In the genomic region with DNA sequence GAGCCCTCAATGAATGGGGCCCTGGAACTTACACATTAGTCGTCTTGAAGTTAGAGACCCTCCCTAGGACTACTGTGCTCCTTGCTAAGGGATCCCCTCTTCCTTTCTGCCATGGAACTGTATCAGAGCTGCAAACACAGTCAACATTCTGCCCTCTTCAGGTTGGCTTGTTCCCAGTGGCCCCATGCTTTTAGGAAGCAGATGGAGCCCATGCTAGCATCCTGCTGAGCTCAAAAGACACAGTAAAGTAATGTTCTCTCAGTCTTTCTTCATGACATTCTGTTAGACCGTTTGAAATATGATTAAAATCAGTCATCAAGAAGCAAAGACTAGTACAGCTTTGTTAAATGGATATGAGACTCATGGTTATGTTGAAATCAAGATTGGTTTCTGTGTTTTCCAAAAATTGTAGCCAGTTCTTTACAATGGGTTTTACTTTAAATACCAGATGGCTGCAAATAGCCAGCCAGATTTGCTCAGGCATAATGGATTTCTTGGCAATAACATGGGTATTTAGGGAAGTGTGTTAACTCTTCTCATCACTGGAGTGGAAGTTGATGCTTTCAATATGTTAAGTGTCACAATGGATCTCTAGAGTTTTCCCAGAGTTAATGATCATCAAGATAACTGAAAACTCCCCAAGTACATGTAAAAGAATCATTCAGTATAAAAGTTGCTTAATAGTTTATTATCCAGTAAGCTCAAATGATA, we compare ENCODE assay signal across 18 mouse cellular contexts. TPM values are rescaled to one million over a fixed set of nuclear protein-coding genes. Genes with fewer than 3 reads are reported as not detected.
A peak's percentile ranks its signal among the peaks of the same experiment; 100 is the strongest.
DNase-seq lines count a peak whose midpoint lies in the region; ATAC-seq and TF ChIP-seq lines count a peak whose summit lies in the region.
"Had no signal": no experiment of that assay in that cellular context is flagged by ENCODE, and none has a peak within 500 bp of the region (broad histone marks: within the 10 kb centered on the region; RNA-seq: fewer than 3 reads in every experiment).

No protein-coding gene starts in this region.

- 63% methylated on average over 2 of the region's 2 CpGs for WGBS in hindbrain, embryonic 14.5 days
- 62% methylated on average over 2 of the region's 2 CpGs for WGBS in hindbrain, embryonic 10.5 days
- WGBS in lung, postnatal 0 days = 47% methylated on average over 2 of the region's 2 CpGs
- 4% methylated on average over 2 of the region's 2 CpGs for WGBS in cerebellum, adult 2 months
- WGBS in stomach, embryonic 15.5 days = 47% methylated on average over 2 of the region's 2 CpGs
- 59% methylated on average over 2 of the region's 2 CpGs for WGBS in intestine, embryonic 16.5 days

- H3K4me2 ChIP-seq in hindbrain, embryonic 14.5 days (replicated peaks) = no peak overlapping the region
- H3K4me2 ChIP-seq in lung, postnatal 0 days (replicated peaks; ENCODE audit: low read depth, low read length) = no peak overlapping the region
- H3K4me2 ChIP-seq in stomach, embryonic 15.5 days = no peak overlapping the region
- H3K4me2 ChIP-seq in intestine, embryonic 16.5 days (ENCODE audit: low read depth, low read length) = no peak overlapping the region
- H3K4me2 ChIP-seq: limb, embryonic 13.5 days; midbrain, embryonic 12.5 days had no signal

- no peaks in the 10 kb centered on the region for H3K9me3 ChIP-seq in hindbrain, embryonic 14.5 days (ENCODE audit: control insufficient read depth, low read length)
- H3K9me3 ChIP-seq in hindbrain, embryonic 10.5 days = no peaks in the 10 kb centered on the region
- H3K9me3 ChIP-seq in lung, postnatal 0 days (ENCODE audit: low read length) = no peaks in the 10 kb centered on the region
- H3K9me3 ChIP-seq in stomach, embryonic 15.5 days = no peaks in the 10 kb centered on the region
- H3K9me3 ChIP-seq in intestine, embryonic 16.5 days (ENCODE audit: control insufficient read depth, low read length) = no peaks in the 10 kb centered on the region
- H3K9me3 ChIP-seq: G1E; heart, embryonic 10.5 days; limb, embryonic 13.5 days; midbrain, embryonic 12.5 days had no signal

- no peaks in the 10 kb centered on the region for H3K36me3 ChIP-seq in hindbrain, embryonic 14.5 days (replicated peaks; ENCODE audit: control insufficient read depth, insufficient read depth)
- H3K36me3 ChIP-seq in hindbrain, embryonic 10.5 days = no peaks in the 10 kb centered on the region
- no peaks in the 10 kb centered on the region for H3K36me3 ChIP-seq in lung, postnatal 0 days (ENCODE audit: insufficient read depth, low read length)
- no peaks in the 10 kb centered on the region for H3K36me3 ChIP-seq in stomach, embryonic 15.5 days
- no peaks in the 10 kb centered on the region for H3K36me3 ChIP-seq in intestine, embryonic 16.5 days (ENCODE audit: control insufficient read depth, insufficient read depth, low read length)
- H3K36me3 ChIP-seq: G1E; heart, embryonic 10.5 days; limb, embryonic 13.5 days; midbrain, embryonic 12.5 days had no signal

- H3K4me1 ChIP-seq in hindbrain, embryonic 14.5 days (replicated peaks; ENCODE audit: control insufficient read depth, insufficient read depth, low read length) = no peaks in the 10 kb centered on the region
- no peaks in the 10 kb centered on the region for H3K4me1 ChIP-seq in hindbrain, embryonic 10.5 days (replicated peaks)
- H3K4me1 ChIP-seq in lung, postnatal 0 days (ENCODE audit: insufficient read depth, low read depth, low read length) = no peaks in the 10 kb centered on the region
- peaks cover 31% of the 10 kb centered on the region; the same call in 1 of the 2 replicates for H3K4me1 ChIP-seq in cerebellum, adult 2 months (ENCODE audit: control insufficient read depth, insufficient read depth, low read length)
- no peaks in the 10 kb centered on the region for H3K4me1 ChIP-seq in stomach, embryonic 15.5 days
- no peaks in the 10 kb centered on the region for H3K4me1 ChIP-seq in intestine, embryonic 16.5 days (ENCODE audit: control insufficient read depth, insufficient read depth, low read length)
- H3K4me1 ChIP-seq: heart, embryonic 10.5 days; limb, embryonic 13.5 days; midbrain, embryonic 12.5 days had no signal

- no peak for TF ChIP-seq EP300 in lung, postnatal 0 days (IDR thresholded peaks at IDR 0.05)

- no peak overlapping the region for H3K9ac ChIP-seq in hindbrain, embryonic 14.5 days
- H3K9ac ChIP-seq in lung, postnatal 0 days (replicated peaks; ENCODE audit: low read depth) = no peak overlapping the region
- H3K9ac ChIP-seq in stomach, embryonic 15.5 days = no peak overlapping the region
- no peak overlapping the region for H3K9ac ChIP-seq in intestine, embryonic 16.5 days (ENCODE audit: low read depth, low read length)
- H3K9ac ChIP-seq: limb, embryonic 13.5 days; midbrain, embryonic 12.5 days had no signal

- peak; percentile 44; the same call in 1 of the 2 replicates for ATAC-seq in hindbrain, embryonic 14.5 days (ENCODE audit: low FRiP score)
- ATAC-seq in lung, postnatal 0 days = peak; percentile 55
- no peak; the same call in 1 of the 2 replicates for ATAC-seq in stomach, embryonic 15.5 days (ENCODE audit: insufficient read depth, low FRiP score, low read depth)
- no peak; the same call in 1 of the 2 replicates for ATAC-seq in intestine, embryonic 16.5 days

- DNase-seq in hindbrain, embryonic 14.5 days (ENCODE audit: low spot score) = no peak
- no peak for DNase-seq in hindbrain, embryonic 10.5 days (ENCODE audit: low spot score)
- peak; percentile 59 for DNase-seq in lung, postnatal 0 days (ENCODE audit: low spot score)
- DNase-seq in lung, postnatal 14 days = no peak
- peak; percentile 91 to 95 for DNase-seq in cerebellum, adult 2 months
- DNase-seq in adrenal gland, adult 18-20 months (ENCODE audit: low spot score in 2 of 2) = no peak
- DNase-seq: B cell, adult 2 months; gastrocnemius, adult 2 months; lung, adult 18-20 months; thymus, postnatal 4 days had no signal

- H3K27ac ChIP-seq in hindbrain, embryonic 14.5 days = no peak overlapping the region
- H3K27ac ChIP-seq in hindbrain, embryonic 10.5 days = no peak overlapping the region
- H3K27ac ChIP-seq in lung, postnatal 0 days (ENCODE audit: low read length) = no peak overlapping the region
- peak overlapping the region; percentile 48 for H3K27ac ChIP-seq in cerebellum, adult 2 months (ENCODE audit: insufficient read depth, low read length)
- peak overlapping the region; percentile 36; the same call in 1 of the 2 replicates for H3K27ac ChIP-seq in stomach, embryonic 15.5 days
- no peak overlapping the region for H3K27ac ChIP-seq in intestine, embryonic 16.5 days (ENCODE audit: low read length)
- H3K27ac ChIP-seq: gastrocnemius, adult 2 months; heart, embryonic 10.5 days; limb, embryonic 13.5 days; midbrain, embryonic 12.5 days had no signal

- no peak for TF ChIP-seq CTCF in lung, postnatal 0 days (IDR thresholded peaks at IDR 0.05)
- TF ChIP-seq CTCF in cerebellum, adult 2 months (IDR thresholded peaks at IDR 0.05; ENCODE audit: borderline replicate concordance, insufficient read depth, low read depth, low read length) = peak; percentile 25; the same call in 1 of the 2 replicates

- H3K4me3 ChIP-seq in hindbrain, embryonic 14.5 days (replicated peaks; ENCODE audit: low read length) = no peak overlapping the region
- H3K4me3 ChIP-seq in hindbrain, embryonic 10.5 days = no peak overlapping the region
- H3K4me3 ChIP-seq in lung, postnatal 0 days (ENCODE audit: low read depth, low read length) = no peak overlapping the region
- no peak overlapping the region for H3K4me3 ChIP-seq in cerebellum, adult 2 months (replicated peaks; ENCODE audit: insufficient read depth, low read depth, low read length)
- H3K4me3 ChIP-seq in stomach, embryonic 15.5 days (replicated peaks) = no peak overlapping the region
- no peak overlapping the region for H3K4me3 ChIP-seq in intestine, embryonic 16.5 days (ENCODE audit: low read length)
- H3K4me3 ChIP-seq: gastrocnemius, adult 2 months; heart, embryonic 10.5 days; limb, embryonic 13.5 days; midbrain, embryonic 12.5 days had no signal

- peak; percentile 57; the same call in 1 of the 2 replicates for TF ChIP-seq POLR2A in cerebellum, adult 2 months (IDR thresholded peaks at IDR 0.05; ENCODE audit: borderline replicate concordance, insufficient read depth, low read length)

- no peaks in the 10 kb centered on the region for H3K27me3 ChIP-seq in hindbrain, embryonic 14.5 days (ENCODE audit: control insufficient read depth, insufficient read depth, low read length)
- no peaks in the 10 kb centered on the region for H3K27me3 ChIP-seq in hindbrain, embryonic 10.5 days (ENCODE audit: insufficient read depth, poor library complexity, severe bottlenecking)
- H3K27me3 ChIP-seq in lung, postnatal 0 days (replicated peaks; ENCODE audit: insufficient read depth, low read length) = no peaks in the 10 kb centered on the region
- no peaks in the 10 kb centered on the region for H3K27me3 ChIP-seq in cerebellum, adult 2 months (ENCODE audit: control insufficient read depth, insufficient read depth, low read length)
- H3K27me3 ChIP-seq in stomach, embryonic 15.5 days (replicated peaks) = no peaks in the 10 kb centered on the region
- H3K27me3 ChIP-seq in intestine, embryonic 16.5 days (replicated peaks; ENCODE audit: control insufficient read depth, insufficient read depth, low read length) = no peaks in the 10 kb centered on the region
- H3K27me3 ChIP-seq: limb, embryonic 13.5 days; midbrain, embryonic 12.5 days had no signal

RNA-seq across cellular contexts. Expression of a gene that starts 0.9 kb away (rescaled TPM):
- 1.2 and 2.5 TPM in 2 replicates for polyA plus RNA-seq in hindbrain, embryonic 14.5 days (2014; fragmentation: Nextera tagmentation; extraction: Ambion mirVana)
- polyA plus RNA-seq in hindbrain, embryonic 10.5 days (2016; fragmentation: Nextera tagmentation; extraction: Ambion mirVana) = 0.71 and 1.3 TPM in 2 replicates
- polyA plus RNA-seq in lung, postnatal 0 days (2015; fragmentation: Nextera tagmentation; extraction: Ambion mirVana) = 1.3 and 2.2 TPM in 2 replicates
- polyA plus RNA-seq in cerebellum, adult 2 months (2012; rRNA removed) = 0.11 and 0.44 TPM in 2 replicates
- not detected in 2 replicates for polyA plus RNA-seq in stomach, embryonic 15.5 days (2015; fragmentation: Nextera tagmentation; extraction: Ambion mirVana)
- not detected in 2 replicates for polyA plus RNA-seq in intestine, embryonic 16.5 days (2015; fragmentation: Nextera tagmentation; extraction: Ambion mirVana)
- not detected for total RNA-seq in adrenal gland, adult 18-20 months (2021)
- polyA plus RNA-seq: G1E; heart, embryonic 10.5 days; kidney, embryonic 16.5 days; limb, embryonic 13.5 days; midbrain, embryonic 12.5 days; neural tube, embryonic 11.5 days had no signal

Comparison
In these comparisons a context has a peak if more than half of its experiments do, and no peak if none do; other contexts are left out.
1. DNase-seq: peak in lung, postnatal 0 days (single experiment) and cerebellum, adult 2 months (2 of 2); none in hindbrain, embryonic 14.5 days (single experiment), hindbrain, embryonic 10.5 days (single experiment), lung, postnatal 14 days (single experiment) and adrenal gland, adult 18-20 months (0 of 2).
2. ATAC-seq: peak in hindbrain, embryonic 14.5 days (single experiment) and lung, postnatal 0 days (single experiment); none in stomach, embryonic 15.5 days (single experiment) and intestine, embryonic 16.5 days (single experiment).
3. H3K27ac ChIP-seq: peak in cerebellum, adult 2 months (single experiment) and stomach, embryonic 15.5 days (single experiment); none in hindbrain, embryonic 14.5 days (single experiment), hindbrain, embryonic 10.5 days (single experiment), lung, postnatal 0 days (single experiment) and intestine, embryonic 16.5 days (single experiment).